Mouse (Mus musculus): Measurements from ENCODE around the gene Fcrla.

Gene Fcrla

DNA sequence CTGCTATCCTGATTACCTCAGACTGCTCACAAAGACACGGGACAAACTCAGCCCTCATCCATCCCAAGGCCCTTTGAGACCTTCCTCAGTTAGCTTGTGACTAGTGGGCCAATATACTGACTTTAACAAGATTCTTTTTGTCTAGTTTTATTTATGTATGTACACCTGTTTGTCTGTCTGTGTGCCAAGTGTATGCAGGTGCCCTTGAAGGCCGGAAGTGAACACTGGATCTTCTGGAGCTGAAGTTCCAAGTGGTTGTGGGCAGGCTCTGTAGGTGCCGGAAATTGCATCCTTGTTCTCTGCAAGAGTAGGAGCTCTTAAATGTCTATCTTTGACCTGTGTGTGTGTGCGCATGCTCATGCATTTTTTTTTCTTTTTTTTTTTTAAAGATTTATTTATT, 1.9 kb upstream of the Fcrla start:
- DNase-seq (ENCODE audit: low spot score in 2 of 2): no peak

- DNase-seq (ENCODE audit: low spot score in 2 of 2): no peak
Measured at GRCm38 (mm10) chr1:170928467-170928866, 1.1 kb upstream of the Fcrla start.

DNA sequence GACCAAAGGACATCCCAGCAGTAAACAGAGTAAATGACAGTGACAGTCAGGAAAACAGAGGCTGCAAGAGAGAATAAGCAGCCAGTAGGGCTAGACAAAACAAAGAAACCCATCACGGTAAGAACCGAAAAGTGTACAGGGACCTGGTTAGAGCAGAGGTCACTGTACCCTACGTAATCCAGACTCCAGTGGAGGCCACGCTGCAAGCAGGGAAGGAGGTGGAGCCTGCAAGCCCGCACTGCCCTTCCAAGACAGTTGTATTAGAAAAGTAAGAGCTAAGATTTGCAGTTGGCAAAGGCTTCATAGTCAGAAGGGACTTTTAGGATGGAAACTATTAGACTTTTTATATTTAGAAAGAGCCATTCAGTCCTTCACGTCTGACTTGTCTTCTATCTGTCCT, 442 bp downstream of the Fcrla start:
- no peak for DNase-seq (ENCODE audit: low spot score in 2 of 2)

GRCm38 (mm10) chr1:170924485-170924884, 2.9 kb downstream of the Fcrla start:
- no peak for DNase-seq (ENCODE audit: low spot score in 2 of 2)

DNA sequence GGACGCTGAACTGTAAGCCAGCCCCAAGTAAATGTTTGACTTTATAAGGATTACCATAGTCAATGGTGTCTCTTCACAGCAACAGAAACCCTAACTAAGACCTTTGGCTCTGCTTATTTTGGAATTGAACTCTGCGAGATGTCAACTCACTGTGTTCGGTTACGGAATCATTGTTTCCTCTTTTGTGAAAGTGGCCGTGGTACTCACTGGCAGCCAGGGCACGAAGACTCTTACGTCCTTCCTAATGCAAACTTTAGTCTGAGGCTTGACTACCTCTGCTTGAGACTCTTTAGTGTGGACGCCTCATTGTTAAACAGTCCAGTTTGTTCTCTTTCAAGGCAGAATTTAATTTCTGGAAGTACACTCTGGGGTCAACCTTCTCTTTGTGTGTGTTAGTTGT, 8.1 kb downstream of the Fcrla start:
- no peak for DNase-seq (ENCODE audit: low spot score in 2 of 2)

DNA sequence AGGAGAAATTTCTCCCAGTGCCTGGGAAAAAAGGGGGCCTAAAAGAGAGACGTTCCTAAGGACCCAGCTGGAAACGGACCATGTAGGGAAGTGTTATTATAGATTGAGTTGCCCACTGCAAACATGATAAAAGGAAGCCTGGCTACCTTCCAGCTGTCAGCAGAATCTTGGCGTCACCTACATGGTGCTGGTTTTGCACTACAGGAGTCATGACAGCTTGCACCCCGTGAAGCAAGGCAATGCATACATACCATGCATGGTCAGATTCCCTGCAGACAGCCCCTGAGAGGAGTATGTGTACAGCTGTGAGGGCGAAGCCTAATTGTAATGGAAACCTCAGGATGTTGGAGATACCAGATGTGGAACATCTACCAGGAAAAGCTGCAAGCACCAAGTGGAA, 11.7 kb downstream of the Fcrla start:
- DNase-seq (ENCODE audit: low spot score in 2 of 2): no peak

DNA sequence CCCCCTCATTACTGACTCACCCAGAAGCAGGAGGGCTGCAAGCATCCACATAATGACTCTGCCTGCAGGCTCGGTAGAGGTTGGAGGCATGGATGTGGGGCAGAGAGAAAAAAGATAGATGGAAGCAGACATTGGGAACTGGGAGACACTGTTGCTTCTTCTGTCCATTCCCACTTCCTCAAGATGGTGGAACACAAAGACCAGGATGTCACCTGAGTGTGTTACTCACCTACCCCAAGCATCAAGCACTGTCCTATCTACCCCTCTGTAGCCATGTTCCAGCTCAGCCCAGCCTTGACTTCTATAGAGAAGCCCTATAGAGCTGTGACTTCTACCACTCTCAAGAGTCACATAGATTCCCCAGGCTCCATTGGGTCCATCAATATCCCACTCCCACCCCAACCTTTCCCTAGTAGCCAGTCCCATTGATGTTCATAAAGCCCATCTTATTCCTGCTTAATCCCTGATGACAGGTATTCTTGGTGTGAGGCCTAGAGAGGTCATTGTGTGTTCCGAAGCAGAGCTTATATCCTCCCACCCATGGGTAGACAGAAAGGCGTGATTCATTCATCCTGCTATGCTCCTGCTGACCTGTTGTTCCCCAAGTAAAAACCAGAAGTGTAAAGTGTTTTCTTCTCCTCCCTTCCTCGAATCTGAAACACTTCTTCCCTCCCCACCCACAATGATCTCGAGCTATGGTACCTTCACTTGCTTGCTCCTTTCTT, 14.3 kb downstream of the Fcrla start, which contains the start of gene Fcrlb:
Gene Fcrlb (minus strand): TSS at position 51 of the 725 bp plus-strand sequence.
- no peak for DNase-seq (ENCODE audit: low spot score in 2 of 2)

DNA sequence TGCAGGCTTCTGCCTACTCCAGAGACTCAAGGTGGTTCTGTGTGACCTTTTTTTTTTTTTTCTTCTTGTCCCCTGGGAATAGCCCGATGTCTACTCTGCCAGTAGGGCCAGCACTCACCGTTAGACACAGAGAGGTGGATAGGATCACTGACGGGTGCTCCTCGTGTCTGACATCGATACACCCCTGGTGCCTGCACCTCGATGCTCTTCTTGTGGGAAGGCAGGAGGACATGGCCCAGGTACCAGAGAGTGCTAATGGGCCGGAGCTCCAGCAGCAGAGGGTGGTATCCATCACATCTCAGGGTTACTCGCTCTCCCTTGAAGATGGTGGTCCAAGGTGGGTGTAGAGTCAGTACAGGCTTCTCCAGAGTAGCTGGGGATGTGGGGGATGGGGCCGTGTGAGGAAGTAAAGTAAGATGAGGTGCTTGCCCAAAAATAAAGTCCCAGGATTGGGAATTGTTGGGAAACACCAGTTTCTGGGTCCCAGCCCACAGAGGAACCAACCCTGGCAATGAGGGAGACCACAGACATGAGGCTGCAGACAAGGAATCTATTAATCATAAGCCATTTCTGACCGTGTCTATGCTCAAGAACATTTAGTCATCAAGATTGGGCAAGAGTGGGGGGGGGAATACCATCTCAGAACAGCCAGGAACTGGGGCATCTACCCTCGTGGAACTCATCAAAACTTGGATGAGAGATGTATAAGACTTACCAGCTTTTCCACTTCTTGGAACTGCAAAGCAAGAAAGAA, 15.3 kb downstream of the Fcrla start:
- no peak for DNase-seq (ENCODE audit: low spot score in 2 of 2)

DNA sequence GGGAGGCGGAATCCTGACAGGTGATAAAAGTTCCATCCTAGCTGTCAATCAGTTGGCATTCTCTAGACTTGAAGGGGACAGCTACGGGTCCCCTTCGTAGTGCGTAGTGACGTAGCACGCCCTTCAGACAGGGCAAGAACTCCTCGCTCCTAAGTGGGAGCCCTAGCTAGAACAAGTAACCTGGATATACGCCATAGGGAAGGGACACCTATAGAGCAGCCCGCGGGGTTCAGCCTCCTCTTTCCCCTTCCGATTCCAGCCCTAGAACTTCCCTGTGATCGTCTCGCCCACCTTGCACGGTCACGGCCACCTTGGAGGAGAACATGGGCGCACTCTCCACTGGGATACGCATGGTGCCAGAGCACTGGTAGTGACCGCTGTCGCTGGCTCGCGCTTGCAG, 19.0 kb downstream of the Fcrla start:
- DNase-seq (ENCODE audit: low spot score in 2 of 2): no peak

GRCm38 (mm10) chr1:170907456-170908191, 19.8 kb downstream of the Fcrla start:
- peak in 1 of 2 experiments; percentile 29 for DNase-seq (ENCODE audit: low spot score in 2 of 2)

DNA sequence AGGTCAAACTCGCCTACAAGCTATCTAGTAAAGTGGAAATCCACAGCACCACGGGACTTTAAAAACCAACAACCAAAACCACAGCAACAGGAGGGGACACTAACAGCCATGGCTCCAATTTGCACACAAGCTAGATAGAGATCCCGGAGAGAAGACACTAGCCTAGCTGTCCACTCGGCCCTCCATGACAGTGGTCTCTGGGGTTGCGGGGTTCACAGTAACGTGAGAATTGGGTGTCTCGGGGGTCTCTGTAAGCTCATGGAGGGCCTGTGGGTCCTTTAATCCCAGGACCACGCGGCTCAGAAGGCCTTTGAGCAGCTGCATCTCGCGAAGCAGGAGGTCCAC, 20.3 kb downstream of the Fcrla start:
- DNase-seq (ENCODE audit: low spot score in 2 of 2): no peak

- no peak for DNase-seq (ENCODE audit: low spot score in 2 of 2)
Measured at GRCm38 (mm10) chr1:170903485-170903884, 23.9 kb downstream of the Fcrla start.

- peak; percentile 87 to 89 for DNase-seq (ENCODE audit: low spot score in 2 of 2)
Measured at GRCm38 (mm10) chr1:170901536-170902238, 25.7 kb downstream of the Fcrla start.

DNA sequence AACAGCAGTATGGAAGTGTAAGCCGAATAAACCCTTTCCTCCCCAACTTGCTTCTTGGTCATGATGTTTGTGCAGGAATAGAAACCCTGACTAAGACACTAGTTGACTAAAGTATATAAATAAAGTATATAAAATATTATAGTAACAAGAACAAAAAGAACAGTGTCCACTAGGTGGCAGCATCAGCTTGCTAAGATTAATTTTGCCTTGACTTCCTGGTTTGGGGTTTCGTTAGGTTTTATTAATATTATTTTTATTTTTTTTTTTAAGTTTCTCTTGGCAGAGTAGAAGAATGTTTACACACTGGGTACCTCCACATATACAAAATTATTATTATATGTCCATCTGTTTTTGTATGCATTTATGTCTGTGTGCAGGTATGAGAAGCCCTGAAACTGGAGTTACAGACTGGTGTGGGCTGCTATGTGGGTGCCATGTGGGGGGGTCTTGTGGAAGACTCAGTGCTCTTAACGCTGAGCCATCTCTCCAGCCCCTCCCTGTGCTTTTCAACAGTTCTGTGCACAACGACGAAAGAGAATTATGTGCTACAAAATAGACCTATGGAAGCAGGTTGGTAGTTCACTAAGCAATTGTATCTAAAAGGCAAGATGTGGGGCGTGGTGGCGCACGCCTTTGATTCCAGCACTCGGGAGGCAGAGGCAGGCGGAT, 26.4 kb downstream of the Fcrla start:
- DNase-seq (ENCODE audit: low spot score in 2 of 2): peak in 1 of 2 experiments; percentile 77

GRCm38 (mm10) chr1:170898413-170899075, 28.8 kb downstream of the Fcrla start:
- DNase-seq (ENCODE audit: low spot score in 2 of 2): no peak

GRCm38 (mm10) chr1:170896651-170897281, 30.6 kb downstream of the Fcrla start:
- no peak for DNase-seq (ENCODE audit: low spot score in 2 of 2)

DNA sequence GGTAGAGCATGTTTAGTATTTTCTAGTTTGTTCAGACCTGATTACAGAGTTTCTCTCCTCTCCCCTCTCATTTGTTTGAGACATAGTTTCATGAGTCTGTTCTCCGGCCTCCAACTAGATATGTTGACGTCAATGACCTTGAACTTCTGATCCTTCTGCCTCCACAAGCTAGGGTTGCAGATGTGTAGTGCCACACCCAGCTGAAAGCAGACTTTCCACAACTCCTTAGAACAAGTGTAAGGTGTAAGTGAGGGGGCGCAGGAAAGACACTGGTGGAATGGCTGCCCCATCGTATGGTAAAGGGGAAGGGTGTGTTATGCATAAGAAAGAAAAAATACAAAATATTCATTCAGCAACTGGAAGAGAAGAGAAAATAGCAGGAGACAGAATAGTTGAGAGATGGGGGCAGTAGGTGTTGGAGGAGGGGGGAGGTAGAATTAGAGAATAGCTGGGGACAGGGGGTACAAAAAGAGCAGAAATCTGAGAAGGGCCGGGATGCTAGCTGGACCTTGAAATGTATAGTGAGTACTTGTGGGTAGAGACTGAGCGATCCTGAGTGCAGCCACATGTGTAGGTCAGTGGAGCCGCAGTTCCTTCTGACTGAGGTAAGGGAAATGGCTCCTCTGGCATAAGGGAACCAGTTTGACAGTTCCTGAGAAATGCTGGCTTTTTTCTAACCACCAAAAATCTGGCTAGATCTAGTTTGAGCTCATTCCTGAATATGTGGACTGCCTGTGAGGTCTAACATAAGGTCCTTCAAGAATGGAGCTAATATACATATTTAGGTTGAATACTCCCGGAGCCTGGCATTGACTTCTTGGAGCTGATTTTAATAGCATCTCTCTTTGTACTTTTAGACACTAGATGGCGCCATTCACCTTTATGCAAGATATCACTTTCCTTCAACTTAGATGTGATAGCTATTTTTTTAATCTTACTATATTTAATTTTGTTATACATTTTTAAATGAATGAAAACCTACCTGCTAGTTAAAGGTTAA, 32.5 kb downstream of the Fcrla start:
- DNase-seq (ENCODE audit: low spot score in 2 of 2): peak in 1 of 2 experiments; percentile 28

DNA sequence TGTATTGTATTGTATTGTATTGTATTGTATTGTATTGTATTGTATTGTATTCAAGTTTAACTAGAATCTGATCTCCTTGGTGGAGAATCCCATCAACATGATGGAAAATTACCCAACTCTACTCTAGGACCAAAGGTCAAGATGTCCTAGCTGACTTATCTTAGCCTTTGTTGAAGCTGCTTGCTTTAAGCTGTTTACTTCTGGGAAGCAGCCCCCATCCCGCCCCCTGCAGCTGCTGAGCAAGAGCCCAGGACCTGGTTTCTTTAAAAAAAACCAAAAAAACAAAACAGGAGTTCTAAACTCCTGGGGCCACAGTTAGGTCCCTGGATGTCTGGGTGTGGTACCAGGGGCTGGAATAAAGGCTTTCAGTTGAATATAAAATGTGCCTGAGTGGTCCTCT, 35.1 kb downstream of the Fcrla start:
- DNase-seq (ENCODE audit: low spot score in 2 of 2): no peak

GRCm38 (mm10) chr1:170891646-170892045, 35.7 kb downstream of the Fcrla start:
- DNase-seq (ENCODE audit: low spot score in 2 of 2): no peak
